Mouse (Mus musculus) liver, postnatal 0 days (tissue): ENCODE measurements around the gene Zfp607a.

ENCODE experiments used
- CTCF ChIP-seq: sonication (generic); IDR thresholded peaks from 2 replicates; pipeline ENCODE4 v1.5.1; 2016; ENCODE audit warnings: antibody characterized with exemption, low read depth
- EP300 ChIP-seq: IDR thresholded peaks from 2 replicates; pipeline ENCODE4 v1.6.1; 2016; ENCODE audit warnings: antibody characterized with exemption, low read depth, mild to moderate bottlenecking

- no peak for TF ChIP-seq EP300
- TF ChIP-seq CTCF: no peak
Observed at GRCm38 (mm10) chr7:27900601-27901000, 43.3 kb downstream of the Zfp607a start.
